Mouse (Mus musculus) ES-Bruce4 (cell line): ENCODE data around the gene Atp6v1fnb. TPM values are rescaled to one million over a fixed set of nuclear protein-coding genes. Genes with fewer than 3 reads are reported as not detected.

Experiments used
- H3K27ac ChIP-seq: 2 replicates; pipeline ENCODE4 v1.5.1; 2012; ENCODE audit warnings: low read length, inconsistent platforms; ENCODE audit not compliant: insufficient read depth
- H3K27me3 ChIP-seq: 2 replicates; pipeline ENCODE4 v1.6.1; 2012; ENCODE audit warnings: mild to moderate bottlenecking, low read length, inconsistent platforms; ENCODE audit not compliant: control insufficient read depth, poor library complexity, insufficient read depth, severe bottlenecking
- H3K36me3 ChIP-seq: 2 replicates; pipeline ENCODE4 v1.6.1; 2012; ENCODE audit warnings: inconsistent platforms, mild to moderate bottlenecking, low read length, moderate library complexity; ENCODE audit not compliant: control insufficient read depth, poor library complexity, insufficient read depth, severe bottlenecking
- H3K4me1 ChIP-seq: one replicate; pipeline ENCODE4 v1.8.1; 2011; ENCODE audit warnings: low read length; ENCODE audit not compliant: control insufficient read depth, insufficient read depth
- H3K4me3 ChIP-seq: 2 replicates; pipeline ENCODE4 v1.5.1; 2011; ENCODE audit warnings: low read depth, mild to moderate bottlenecking, low read length
- H3K9ac ChIP-seq: 2 replicates; pipeline ENCODE4 v1.6.1; 2012; ENCODE audit warnings: low read depth, mild to moderate bottlenecking, inconsistent platforms; ENCODE audit not compliant: poor library complexity, severe bottlenecking
- H3K9me3 ChIP-seq: replicated peaks from 2 replicates; pipeline ENCODE4 v1.6.1; 2012; ENCODE audit warnings: mild to moderate bottlenecking, low read length, inconsistent platforms; ENCODE audit not compliant: control insufficient read depth, poor library complexity, insufficient read depth, severe bottlenecking
- CTCF ChIP-seq: IDR thresholded peaks from one replicate; pipeline ENCODE4 v1.8.1; 2011; ENCODE audit warnings: low read depth, low read length
- EP300 ChIP-seq: IDR thresholded peaks from 2 replicates; pipeline ENCODE4 v1.6.1; 2011; ENCODE audit warnings: low read depth, low read length; ENCODE audit not compliant: insufficient read depth
- POLR2A ChIP-seq: IDR thresholded peaks from one replicate; pipeline ENCODE4 v1.8.1; 2011; ENCODE audit warnings: low read length; ENCODE audit not compliant: insufficient read depth
- polyA plus RNA-seq: library from polyadenylated mRNA; stranded (reverse); fragments of >200 nt; gene quantifications from 2 replicates; pipeline ENCODE4 v1.2.4, GENCODE M21; 2011; ENCODE audit warnings: low read depth; ENCODE audit not compliant: missing spikeins, insufficient read depth, insufficient read length

Atp6v1fnb gene
- polyA plus RNA-seq, 1 experiment: 0.90 TPM

DNA sequence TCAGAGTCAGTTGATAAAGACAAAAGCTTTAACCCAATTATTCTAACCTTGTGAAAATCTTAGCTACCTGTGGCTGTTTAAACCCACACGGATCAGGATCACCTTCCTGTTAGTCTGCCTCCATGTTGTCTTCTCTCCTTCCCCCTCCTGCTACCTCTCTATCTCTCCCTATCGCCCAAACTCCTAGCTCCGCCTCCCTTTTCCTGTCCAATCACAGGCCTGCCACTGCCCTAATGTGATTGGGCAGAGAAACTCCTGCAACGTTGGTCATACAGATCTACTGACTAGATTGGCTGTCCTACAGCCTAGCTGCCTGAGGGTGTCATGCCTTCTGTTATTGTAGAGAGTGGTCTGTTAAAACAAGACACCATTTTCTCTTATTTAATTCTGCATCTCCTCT, 21.4 kb upstream of the Atp6v1fnb start:
- Histone ChIP-seq H3K4me1 (no peaks in the 10 kb centered on the region), H3K9me3 (no peaks in the 10 kb centered on the region), H3K36me3 (no peaks in the 10 kb centered on the region), H3K27me3 (no peaks in the 10 kb centered on the region), H3K4me3 (no peak overlapping the region), H3K27ac (no peak overlapping the region), H3K9ac (peak overlapping the region; percentile 44)
- TF ChIP-seq CTCF: no peak
- TF ChIP-seq EP300: no peak
- TF ChIP-seq POLR2A: peak; percentile 37

DNA sequence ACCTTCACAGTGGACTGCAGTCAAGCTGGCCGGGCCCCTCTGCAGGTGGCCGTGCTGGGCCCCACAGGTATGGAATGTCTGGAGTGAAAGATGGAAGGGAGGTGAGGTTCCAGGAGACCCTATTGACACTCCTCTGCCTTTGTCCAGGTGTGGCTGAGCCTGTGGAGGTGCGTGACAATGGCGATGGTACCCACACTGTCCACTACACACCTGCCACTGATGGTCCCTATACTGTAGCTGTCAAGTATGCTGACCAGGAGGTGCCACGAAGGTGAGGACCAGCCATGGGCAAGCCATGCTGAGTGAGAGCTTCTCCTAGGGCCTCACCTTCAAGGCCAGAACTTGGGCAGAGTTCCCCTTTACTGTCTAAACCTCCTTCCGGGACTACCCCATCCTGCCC, 20.6 kb upstream of the Atp6v1fnb start:
- no peak for TF ChIP-seq EP300
- TF ChIP-seq POLR2A: no peak
- no peak for TF ChIP-seq CTCF
- Histone ChIP-seq H3K36me3 (no peaks in the 10 kb centered on the region), H3K9ac (no peak overlapping the region), H3K4me1 (no peaks in the 10 kb centered on the region), H3K27me3 (no peaks in the 10 kb centered on the region), H3K4me3 (no peak overlapping the region), H3K9me3 (no peaks in the 10 kb centered on the region), H3K27ac (no peak overlapping the region)

DNA sequence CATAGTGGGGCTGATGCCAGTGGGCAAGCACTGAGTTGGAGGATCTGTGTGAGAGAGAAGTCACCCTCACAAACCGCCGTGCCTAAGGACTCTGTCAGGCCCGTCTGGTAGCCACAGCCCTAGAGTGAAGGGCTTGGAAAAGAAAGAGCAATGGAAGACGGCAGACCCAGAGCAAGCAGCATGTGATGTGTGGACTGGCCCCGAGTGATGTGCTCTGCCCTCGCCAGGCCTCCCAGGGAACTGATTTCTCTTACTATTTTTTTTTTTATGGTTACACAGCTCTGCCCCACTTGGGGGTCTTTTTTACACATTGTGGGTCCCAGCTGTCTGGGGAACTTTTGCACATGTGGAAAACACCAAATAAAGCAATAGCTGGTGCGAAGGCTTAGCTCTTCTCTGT, 9.7 kb upstream of the Atp6v1fnb start:
- no peak overlapping the region for H3K27ac ChIP-seq
- no peak overlapping the region for H3K9ac ChIP-seq
- TF ChIP-seq CTCF: no peak
- H3K27me3 ChIP-seq: no peaks in the 10 kb centered on the region
- H3K36me3 ChIP-seq: no peaks in the 10 kb centered on the region
- H3K4me3 ChIP-seq: no peak overlapping the region
- H3K4me1 ChIP-seq: no peaks in the 10 kb centered on the region
- H3K9me3 ChIP-seq: no peaks in the 10 kb centered on the region

DNA sequence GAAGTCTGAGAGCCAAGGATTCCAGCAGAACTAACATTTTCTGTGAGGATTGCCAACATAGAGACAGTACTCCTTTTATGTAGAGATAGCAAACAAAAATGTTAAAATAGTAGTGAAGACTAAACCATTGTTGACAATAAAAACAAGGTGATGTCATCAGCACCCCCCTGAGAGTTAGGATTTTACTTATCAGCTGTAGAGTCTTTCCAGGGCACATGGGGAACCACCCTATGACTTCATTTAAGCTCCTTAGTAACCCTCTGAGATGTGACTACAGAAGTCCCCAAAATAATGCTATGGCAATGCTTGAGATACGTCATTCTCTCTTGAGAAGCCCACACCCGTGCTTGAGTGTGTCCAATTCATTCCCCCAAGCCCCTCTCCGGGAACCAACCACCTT, 7.8 kb upstream of the Atp6v1fnb start:
- no peaks in the 10 kb centered on the region for H3K36me3 ChIP-seq
- TF ChIP-seq EP300 (no peak), POLR2A (no peak), CTCF (no peak)
- H3K27me3 ChIP-seq: no peaks in the 10 kb centered on the region
- H3K9ac ChIP-seq: no peak overlapping the region
- H3K4me1 ChIP-seq: no peaks in the 10 kb centered on the region
- no peak overlapping the region for H3K4me3 ChIP-seq
- no peaks in the 10 kb centered on the region for H3K9me3 ChIP-seq
- no peak overlapping the region for H3K27ac ChIP-seq

DNA sequence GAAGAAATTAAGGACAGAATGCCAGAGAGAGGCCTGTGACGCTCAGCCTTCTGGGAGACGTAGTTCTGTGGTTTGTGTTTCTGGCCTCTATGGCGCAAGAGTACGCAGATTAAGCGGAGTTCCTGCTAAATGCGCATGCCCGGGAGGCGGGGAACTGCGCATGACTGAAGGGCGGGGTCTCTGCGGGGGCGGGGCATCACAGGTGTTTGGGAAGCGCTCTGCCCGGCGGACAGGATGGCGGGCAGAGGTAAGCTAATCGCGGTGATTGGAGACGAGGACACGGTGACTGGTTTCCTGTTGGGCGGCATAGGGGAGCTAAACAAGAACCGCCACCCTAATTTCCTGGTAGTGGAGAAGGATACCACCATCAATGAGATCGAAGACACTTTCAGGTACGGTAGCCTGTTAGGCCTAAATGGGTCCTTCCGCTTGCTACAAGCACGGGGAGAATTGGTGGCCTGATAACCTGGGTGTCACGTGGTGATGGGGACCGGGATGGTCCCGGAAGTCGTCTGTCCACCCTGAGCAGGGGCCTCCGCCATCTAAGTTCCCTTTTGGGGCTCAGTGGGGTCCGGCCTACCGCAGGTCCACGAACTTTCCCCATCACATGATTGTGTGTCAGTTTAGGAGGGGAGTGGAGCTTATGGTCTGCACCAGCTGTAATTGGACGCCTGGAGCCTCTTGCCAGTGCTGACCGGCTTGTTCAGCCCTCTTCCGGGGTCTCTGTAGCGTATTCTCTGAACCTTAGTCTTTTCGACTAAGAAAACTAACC, 3.5 kb upstream of the Atp6v1fnb start, which contains the start of gene Atp6v1f:
Gene Atp6v1f (plus strand): TSS at position 136 of the 772 bp plus-strand sequence.
- TF ChIP-seq POLR2A (no peak), CTCF (no peak), EP300 (no peak)
- Histone ChIP-seq H3K27me3 (no peaks in the 10 kb centered on the region), H3K36me3 (peaks cover 4% of the 10 kb centered on the region; the same call in 1 of the 2 replicates), H3K9me3 (no peaks in the 10 kb centered on the region), H3K9ac (peak within 1 kb of the TSS; percentile 54), H3K4me3 (peak within 1 kb of the TSS; percentile 83), H3K27ac (peak within 1 kb of the TSS; percentile 28; the same call in 1 of the 2 replicates), H3K4me1 (no peaks in the 10 kb centered on the region)

DNA sequence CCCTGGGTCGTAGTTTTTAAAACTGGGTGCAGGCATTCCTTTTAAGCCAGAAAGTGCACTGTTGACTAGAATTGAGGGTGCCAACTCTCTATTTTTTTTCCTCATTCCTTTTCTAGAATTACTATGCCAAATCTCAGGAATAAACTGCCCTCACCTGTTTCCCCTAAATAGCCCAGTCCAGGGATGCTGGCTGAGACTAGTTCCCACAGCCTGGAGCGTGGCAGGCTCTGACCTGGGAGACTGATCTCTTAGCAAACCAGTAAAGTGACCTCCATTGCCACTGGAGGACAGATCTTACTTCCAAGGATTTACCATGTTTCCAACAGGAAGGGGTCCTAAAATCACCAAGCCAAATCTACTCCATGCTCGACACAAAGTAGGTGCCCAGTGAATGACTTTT, 2.4 kb upstream of the Atp6v1fnb start:
- H3K9ac ChIP-seq: peak overlapping the region; percentile 54
- TF ChIP-seq CTCF (no peak), EP300 (no peak), POLR2A (no peak)

More for the DNA sequence above, 2.4 kb upstream of the Atp6v1fnb start:
- H3K27me3 ChIP-seq: no peaks in the 10 kb centered on the region
- H3K36me3 ChIP-seq: peaks cover 4% of the 10 kb centered on the region; the same call in 1 of the 2 replicates
- H3K4me1 ChIP-seq: no peaks in the 10 kb centered on the region
- H3K9me3 ChIP-seq: no peaks in the 10 kb centered on the region
- H3K27ac ChIP-seq: no peak overlapping the region
- H3K4me3 ChIP-seq: no peak overlapping the region
